Mouse (Mus musculus) spleen, adult 2 months (tissue): ENCODE data around the gene Ptpn13.

Experiments
- CTCF ChIP-seq: fragments of 200-500 bp; IDR thresholded peaks from 2 replicates; pipeline ENCODE4 v1.5.1; 2011; ENCODE audit warnings: mild to moderate bottlenecking, inconsistent platforms; ENCODE audit not compliant: insufficient read depth, insufficient read length, insufficient replicate concordance; ENCODE audit errors: extremely low read depth
- POLR2A ChIP-seq: fragments of 200-500 bp; IDR thresholded peaks from 2 replicates; pipeline ENCODE4 v1.6.1; 2011; ENCODE audit warnings: low read depth, low read length, inconsistent platforms

GRCm38 (mm10) chr5:103514441-103514840 is 89.4 kb downstream of the Ptpn13 start:
- no peak for TF ChIP-seq CTCF
- no peak for TF ChIP-seq POLR2A
